Mouse (Mus musculus) MEL-GATA-1-ER (cell line): ENCODE data around the gene Nid1.
A peak's percentile ranks its signal among the peaks of the same experiment; 100 is the strongest.
"Not testable (repeated sequence)": the region's sequence is repeated elsewhere in the genome, so short reads cannot be mapped to it uniquely, and the experiment has no call there.

Experiments
- DNase-seq: peaks from one replicate; pipeline ENCODE4 v3.0.0-alpha.2; 2012; ENCODE audit warnings: low read depth; ENCODE audit errors: extremely low read depth

The Nid1 gene

DNA sequence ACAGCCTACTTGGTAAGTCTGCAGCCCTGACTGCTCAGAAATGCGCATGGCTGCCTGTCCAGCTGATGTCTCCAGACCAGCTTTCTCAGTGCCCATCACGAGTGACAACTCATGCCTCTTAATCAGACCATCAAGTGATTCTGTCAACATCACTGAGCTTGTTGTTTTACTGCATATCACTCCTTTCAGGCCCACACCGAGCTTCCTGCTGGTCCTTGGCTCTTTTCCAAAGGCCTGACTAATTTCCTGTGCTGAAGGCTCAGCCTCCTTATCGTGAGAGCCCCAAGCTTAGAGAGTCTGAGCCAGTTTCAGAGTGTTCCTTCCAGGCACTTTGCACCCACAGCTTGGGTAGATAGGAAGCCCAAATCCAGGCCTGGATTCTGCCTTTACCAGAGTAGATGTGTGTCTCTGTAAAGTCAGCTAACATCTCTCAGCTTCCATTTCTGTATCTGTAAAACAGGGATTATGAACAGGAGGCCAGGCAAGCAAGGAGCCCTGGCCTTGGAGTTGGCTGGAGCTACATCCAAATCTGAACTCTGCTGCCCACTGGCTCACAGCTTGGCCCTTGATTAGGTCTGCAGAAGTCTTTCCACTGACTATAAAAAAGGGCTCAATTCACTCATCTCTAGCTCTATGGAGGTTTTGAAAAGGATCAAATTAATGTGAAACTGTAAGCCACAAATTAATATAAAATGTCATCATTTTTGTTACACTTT, 101.4 kb downstream of the Nid1 start:
- DNase-seq = peak; percentile 99

DNA sequence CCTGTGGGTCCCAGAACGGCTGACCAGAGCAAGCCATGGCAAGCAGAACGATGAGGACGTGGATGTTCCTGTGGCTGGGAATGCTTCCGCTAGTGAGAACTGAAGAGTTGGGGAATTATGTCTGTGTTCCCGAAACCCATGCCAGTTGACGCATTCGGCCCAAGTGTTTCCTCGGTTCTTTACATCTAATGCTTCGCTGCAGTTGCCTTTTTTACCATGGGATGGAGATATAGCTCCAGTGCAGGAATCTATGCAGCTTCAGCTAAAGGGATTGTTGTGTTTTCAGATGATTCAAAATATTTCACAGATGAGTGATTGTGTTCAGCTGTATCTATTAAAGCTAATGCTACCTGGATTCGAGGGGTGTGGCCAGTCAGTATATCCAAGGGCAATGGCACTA, 105.7 kb downstream of the Nid1 start:
- not testable (repeated sequence) for DNase-seq

DNA sequence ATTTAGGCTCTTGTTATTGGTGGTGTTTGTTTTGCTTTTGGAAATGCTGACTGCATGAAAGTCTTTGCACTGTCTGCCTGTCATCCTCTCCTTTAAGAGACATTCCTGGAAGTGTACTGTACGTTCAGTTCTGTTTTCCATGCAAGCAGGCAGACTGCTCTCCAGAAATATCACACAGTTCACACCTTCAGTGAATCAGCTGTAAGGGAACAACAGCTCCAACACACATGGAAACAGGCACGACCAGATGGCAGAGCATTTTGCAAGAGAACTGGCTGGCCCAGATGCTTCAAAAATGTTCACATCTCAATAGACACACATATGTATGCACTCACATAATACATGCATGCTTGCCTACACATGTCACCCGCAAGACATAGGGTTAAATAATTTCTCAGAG, 109.4 kb downstream of the Nid1 start:
- no peak for DNase-seq

DNA sequence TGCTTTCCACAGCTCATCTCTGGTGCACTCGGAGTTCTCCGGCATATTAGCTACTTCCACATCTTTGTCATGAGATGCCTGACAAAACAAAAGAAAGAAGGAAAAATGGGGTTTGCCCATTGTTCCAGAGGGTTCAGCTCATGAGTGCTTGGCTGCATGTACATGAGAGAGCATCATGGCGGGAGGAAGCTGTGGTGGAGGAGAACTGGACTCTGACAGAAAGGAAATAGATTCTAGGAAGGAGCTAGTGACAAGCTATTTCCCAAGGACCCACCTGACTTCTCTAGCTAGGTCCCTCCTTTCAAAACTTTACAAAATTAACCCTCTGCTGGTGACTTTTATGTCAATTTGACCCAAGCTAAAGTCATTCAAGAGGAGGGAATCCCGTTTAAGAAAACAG, 110.5 kb downstream of the Nid1 start:
- DNase-seq = no peak

DNA sequence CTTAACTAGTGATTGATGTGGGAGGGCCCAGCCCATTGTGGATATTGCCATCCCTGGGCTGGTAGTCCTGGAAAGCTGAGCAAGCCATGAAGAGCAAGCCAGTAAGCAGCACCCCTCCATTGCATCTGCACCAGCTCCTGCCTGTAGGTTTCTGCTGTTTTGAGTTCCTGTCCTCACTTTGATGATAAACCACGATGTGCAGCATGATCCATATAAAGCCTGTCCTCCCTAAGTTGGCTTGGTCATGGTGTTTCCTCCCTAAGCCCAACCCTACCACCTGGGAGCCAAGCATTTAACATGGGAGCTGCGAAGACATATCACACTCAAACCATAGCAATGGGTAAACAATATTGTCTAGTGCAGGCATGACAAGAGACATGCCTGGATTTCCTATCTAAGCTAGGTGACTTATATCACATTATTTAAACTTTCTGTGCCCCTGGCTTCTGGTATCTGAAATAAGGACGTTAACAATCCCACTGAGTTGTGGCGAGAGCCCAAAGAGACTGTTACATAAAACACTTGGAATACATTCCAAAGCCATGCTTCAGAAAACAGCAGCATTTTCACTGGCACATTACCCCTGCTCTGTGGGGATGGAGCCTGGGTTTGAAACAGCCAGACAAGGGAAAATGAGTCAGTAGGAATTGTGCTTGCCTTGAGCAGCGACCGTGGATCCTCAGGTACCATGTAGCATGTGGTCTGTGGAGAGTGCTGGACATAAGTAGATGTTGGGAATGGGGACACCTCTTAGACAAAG, 111.3 kb downstream of the Nid1 start:
- DNase-seq = no peak

DNA sequence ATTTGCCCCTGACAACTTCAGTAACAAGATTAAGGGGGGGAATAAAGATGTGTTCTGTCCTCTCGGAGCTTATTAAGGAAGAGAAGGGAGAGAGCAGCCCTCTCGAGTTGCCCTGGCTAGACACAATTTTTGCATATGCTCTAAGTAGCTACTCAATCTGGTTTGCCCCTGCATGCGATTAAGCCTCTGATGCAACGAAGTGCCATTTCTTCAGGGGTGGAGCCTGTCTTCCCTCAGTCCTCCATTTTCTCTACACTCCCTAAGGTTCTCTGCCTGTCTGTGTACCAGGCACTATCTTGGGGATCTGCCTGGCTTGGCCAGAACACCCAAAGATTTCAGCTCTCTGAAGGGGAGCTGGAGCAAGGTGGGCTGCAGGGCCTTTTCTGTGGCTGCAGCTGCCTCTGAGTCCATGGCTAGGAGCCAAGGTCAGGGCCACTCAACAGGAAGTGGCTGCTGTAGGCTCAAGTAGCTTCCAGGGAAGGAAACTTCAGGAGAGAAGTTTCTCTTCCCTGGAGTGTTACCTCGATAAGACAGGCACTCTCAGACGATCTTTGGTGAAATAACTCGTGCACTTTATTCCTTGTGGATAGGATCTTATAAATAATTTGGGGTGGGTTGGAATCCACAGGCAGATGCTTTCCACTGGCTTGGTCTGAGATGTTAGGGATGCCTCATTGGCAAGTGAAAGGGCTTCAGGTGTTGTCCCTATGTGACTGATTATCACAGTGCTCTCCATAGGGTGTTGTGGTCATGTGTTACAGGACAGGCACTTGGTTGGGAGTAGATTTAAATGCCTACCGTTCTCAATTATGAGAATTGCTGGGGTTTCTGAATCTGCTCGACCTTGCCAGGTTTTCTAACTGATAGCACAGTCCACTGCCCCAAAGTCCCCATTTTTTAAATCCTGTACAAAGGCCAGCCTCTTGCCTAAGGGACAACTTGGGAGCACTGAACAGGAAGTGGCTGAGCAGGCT, 112.6 kb downstream of the Nid1 start:
- no peak for DNase-seq

DNA sequence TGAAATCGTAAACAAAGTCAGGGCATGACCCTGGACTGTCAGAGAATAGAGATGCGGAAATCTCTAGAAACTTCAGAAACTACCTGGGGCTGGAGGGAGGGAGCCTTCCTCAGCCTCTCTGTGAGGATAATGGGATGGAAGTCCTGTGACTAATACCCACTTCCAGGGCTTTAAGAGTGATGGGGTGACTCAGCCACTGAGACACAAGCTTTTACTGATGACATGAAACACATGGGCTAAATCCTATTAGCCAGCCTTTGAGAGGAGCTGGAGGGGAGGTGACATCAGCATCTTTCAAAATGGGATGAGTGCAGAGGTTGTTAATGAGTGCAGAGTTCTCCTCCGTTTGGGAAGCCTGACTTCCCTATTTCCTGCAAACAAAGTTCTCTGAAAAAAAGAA, 114.7 kb downstream of the Nid1 start:
- no peak for DNase-seq

DNA sequence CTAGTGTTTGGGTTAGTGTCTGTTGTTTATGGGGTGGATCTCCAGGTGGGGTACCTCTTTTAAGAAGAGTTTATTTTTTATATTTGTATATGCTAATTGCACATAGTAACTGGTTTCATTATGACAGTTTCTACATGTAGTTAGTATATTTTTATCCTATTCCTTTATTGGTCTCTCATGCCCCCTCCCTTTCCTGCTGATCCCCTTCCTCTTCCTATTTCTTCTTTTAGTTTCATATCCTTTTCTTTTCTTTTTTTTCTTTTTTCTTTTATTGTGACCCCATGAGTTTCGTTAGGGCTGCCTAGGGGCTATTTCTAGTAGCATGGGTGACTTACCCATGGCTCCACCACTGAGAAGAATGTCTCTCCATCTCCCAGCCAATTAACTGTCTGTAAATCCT, 116.3 kb downstream of the Nid1 start:
- no peak for DNase-seq

DNA sequence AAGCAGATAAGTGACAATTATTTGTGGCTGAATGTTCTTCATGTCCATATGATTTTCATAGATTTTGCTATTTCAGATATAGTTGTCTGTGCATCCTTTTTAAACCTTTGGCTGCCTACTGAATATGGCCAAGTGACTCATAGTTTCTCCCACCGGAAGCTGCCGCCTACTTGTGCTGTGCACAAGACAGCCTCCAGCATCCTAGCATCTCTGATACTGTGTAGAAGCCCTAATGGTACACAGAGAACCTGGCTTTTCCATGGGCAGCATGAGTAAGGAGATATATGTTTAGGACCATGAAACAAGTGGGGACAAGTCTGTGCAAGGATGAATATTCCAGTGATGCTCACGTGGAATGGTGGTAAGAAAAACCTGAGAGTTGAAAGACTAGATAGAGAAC, 117.8 kb downstream of the Nid1 start:
- DNase-seq = no peak

DNA sequence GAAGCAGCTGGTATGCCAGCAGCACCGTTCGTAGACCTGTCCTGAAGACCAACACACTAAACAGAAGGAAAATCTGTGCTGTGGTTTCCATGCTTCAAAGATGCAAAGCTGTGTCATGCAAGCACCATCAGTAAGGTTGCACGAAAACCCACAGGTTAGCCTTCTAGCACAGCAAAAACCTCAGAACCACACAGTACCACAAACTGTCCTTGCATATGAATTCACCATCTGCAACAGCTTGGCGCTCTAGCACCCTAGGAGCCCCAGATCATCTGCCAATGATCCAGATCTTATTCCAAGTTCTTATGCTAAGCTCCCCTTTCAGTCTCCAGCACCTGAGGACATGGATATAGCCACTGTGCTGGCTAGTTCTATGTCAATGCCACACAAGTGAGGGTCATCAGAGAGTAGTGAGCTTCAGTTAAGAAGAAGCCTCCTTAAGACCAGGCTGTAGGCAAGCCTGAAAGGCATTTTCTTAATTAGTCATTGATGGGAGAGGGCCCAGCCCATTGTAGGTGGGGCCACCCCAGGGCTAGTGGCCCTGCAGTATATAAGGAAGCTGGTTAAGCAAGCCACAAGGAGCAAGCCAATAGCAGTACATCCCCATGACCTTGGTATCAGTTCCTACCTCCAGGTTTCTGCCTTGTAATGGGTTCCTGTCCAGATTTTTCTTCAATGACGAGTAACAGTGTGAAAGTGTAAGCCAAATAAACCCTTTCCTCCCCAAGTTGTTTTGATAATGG, 119.8 kb downstream of the Nid1 start:
- DNase-seq = no peak

DNA sequence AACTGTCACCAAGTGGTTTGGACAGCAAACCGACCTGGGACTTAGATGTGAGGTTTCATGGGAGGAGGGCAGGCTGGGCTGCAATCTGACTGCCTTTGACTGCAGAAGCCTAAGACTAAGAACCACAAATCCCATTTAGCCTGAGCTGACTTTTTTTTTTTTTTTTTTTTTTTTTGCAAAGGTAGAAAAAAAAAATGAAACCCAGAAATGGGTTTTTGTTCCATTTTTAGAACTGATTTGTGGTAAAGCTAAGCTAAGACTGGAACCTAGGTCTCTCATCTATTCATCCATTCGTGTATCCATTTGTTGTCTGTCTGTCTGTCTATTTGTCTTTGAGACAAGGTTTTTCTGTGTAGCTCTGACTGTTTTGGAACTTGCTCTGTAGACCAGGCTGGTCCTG, 120.9 kb downstream of the Nid1 start:
- DNase-seq = no peak

DNA sequence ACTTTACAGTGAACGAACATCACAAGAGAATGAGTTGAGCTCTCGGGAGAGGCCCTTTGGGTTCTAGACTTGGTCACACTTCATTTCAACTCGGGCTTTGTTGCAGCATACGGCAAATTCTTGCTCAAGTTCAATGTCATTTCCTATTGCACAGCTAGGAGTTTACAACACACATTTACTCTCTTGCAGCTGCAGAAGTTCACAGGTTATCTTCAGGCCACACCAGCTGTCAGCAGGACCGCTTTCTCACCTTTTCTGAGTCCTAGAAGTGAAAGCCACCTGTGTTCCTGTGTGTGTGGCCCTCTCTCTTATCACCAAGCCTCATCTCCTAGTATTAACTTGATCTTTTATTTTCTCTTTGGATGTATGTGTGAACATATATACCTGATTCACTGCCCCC, 121.5 kb downstream of the Nid1 start:
- no peak for DNase-seq
